Mouse (Mus musculus): ENCODE measurements around the gene Nlrp10.
A peak's percentile ranks its signal among the peaks of the same experiment; 100 is the strongest.

Gene Nlrp10

DNA sequence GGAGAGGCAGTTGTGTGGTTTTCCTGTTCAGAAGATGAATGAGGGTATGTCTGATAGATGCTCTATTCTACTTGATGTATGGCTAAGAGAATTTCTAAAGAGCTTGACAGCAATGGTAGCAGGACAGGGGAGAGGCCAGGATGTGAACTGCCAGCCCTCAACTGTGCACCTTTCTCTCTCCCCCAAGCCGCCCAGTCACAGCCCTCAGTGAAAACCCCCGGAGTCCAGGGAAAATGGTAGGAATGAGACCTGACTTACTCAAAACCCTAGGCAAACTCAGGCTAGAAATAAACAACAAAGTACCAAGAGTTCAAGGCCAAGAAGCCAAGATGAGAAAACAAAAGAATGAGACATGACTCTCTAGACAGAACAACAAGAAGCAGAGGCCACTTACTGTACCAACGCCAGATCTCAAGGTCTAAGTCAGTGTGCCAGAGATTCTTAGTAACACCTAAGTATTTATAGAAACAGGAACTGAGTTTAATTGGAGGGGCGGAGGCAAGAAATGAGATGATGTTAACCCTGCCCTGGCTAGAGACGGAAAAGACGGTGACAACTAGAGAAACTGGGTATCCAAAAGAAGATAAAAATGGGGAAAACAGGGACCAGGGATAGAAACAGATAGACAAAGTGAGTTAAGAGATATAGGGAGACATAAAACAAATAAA, at the start of gene Nlrp10:
Gene Nlrp10, minus strand, starts transcription at position 453 of the 668 bp plus-strand sequence.
- no peak for DNase-seq (ENCODE audit: low read depth, low spot score)

DNA sequence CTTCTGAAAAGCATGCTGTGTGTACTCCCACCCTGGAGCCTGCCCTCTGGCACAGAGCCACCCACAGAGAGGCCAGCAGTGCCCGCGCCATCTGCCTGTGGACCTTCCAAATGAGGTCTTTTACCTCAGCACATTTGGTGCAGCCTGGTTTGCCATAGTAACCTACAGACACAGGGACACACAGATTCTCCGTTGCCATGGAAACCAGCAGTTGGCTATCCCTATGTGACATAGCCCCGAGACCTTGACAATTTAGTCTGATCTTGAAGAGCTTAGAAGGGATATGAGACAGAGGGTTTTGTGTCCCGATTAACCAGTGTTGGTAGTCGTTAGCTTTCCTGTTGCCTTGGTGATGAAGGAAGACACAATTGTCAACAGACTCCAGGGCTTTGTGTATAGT, 42.3 kb upstream of the Nlrp10 start:
- DNase-seq (ENCODE audit: low read depth, low spot score): no peak

DNA sequence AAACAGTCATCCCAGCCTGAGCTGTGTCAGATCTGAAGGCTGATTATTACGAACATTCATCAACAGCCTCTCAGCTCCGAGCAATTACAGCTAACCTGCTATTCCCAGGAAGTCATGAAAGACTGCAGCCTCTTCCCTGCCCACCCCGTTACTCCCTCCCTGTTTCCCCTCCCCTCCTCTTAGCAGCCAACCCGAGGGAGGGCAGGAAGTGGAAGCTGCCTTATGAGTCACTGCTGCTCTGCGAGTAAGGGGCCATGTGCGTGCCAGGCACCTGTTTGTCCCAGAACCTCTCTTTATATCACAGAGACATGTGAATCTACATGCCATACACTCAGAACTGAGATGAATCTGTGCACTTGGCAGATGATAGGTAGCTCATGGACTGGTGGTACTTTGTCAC, 38.2 kb upstream of the Nlrp10 start:
- DNase-seq (ENCODE audit: low read depth, low spot score): no peak

DNA sequence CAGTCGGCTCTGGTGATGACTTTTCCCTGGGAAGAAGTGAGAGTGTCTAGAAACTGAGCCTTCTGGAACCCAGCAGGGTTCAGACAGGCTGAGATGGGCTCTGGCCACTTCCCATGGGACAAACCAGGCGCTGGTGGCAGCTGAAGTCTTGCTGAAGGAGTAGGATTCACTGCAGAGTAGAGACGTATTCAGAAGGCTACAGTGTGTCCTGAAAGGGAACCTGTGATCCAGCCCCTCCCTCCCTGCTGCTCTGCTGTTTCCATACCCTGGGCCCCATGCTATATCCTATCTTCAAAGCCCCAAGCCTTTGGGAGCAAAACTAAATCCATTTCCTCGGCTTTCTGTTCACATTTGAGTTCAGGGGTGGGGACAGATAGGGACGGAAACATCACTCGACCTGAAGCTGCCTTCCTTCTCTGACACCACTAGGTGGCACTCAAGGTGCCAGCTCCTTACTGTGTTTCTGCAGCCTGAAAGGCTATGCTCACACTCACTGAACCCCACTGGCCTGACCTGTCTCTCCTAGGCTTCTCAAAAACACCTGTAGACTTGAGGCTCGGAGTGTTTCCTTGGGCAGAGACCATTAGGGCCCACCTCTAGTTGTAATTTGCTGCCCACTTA, 36.9 kb upstream of the Nlrp10 start:
- DNase-seq (ENCODE audit: low read depth, low spot score): peak; percentile 47

DNA sequence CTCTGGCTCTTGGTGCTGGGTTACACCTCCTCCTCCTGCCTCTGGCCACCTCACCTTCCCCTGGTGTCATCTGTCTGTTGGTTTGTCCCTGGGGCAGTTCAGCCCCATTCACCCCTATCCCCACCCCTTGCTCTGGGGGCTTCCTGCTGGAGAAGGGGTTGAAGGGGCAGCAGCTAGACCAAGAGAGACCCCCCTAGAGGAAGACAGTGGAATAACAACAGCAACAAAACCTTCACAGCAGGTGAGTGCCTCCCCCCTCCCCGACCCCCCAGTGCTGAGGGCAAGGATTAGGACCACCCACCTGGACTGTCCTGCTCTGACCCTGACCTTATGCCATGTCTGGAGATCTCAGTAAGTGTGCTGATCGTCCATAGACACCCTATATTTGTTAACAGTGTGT, 36.0 kb upstream of the Nlrp10 start:
- no peak for DNase-seq (ENCODE audit: low read depth, low spot score)

DNA sequence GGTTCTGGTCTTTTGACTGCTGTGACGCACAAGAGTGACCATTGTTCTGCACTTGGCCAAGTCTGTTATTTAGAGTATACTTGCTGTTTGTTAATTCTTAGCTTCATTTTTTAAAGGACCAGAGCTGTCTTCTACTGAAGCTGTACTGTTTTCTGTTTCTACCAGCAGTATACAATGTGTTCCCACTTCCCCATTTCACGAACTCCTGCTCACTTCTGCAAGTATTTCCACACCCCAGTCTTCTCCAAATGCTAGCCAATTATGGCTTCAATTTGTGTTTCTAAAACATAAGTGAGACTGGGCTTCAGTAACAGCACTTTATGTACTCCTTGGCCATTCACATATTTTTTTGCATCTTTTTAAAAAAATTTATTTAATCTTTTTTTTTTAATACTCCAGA, 27.8 kb upstream of the Nlrp10 start:
- DNase-seq (ENCODE audit: low read depth, low spot score): no peak

DNA sequence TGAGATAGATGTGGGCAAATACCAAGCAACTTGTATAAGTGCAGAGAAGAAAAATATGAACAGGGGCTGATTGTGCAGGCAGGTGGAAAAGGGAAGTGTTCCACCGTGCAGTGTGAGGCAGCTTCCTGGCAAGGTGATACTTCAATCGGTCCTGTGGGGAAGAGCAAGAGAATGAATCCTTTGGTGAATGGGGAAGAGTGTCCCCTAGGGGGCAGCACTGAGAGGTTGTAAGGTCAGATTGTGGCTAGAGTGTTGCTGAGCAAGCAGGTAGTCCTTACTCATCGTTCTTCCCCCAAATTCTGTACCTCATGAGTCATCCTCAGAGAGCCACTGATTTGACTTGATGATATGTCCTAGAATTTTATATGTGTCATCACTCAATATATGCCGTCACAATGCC, 24.2 kb upstream of the Nlrp10 start:
- DNase-seq (ENCODE audit: low read depth, low spot score): peak; percentile 53

DNA sequence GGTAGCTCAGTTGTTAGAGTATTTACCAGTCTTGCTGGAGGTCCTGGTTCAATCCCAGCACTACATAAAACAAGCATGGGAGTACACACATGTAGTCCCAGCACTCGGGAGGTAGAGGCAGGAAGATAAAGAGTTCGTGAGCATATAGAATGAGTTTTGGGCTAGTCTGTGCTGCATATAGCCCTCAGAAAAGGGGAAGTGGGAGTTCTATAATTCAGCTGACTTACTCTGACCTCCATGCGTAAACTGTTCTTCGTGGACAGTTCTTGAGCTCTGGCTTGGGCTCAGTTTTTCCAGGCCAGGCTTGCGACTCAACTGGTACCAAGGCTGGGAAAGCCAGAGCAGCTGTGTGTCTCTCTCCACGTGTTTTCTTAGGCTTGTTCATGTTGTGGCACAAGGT, 22.8 kb upstream of the Nlrp10 start:
- DNase-seq (ENCODE audit: low read depth, low spot score): no peak

DNA sequence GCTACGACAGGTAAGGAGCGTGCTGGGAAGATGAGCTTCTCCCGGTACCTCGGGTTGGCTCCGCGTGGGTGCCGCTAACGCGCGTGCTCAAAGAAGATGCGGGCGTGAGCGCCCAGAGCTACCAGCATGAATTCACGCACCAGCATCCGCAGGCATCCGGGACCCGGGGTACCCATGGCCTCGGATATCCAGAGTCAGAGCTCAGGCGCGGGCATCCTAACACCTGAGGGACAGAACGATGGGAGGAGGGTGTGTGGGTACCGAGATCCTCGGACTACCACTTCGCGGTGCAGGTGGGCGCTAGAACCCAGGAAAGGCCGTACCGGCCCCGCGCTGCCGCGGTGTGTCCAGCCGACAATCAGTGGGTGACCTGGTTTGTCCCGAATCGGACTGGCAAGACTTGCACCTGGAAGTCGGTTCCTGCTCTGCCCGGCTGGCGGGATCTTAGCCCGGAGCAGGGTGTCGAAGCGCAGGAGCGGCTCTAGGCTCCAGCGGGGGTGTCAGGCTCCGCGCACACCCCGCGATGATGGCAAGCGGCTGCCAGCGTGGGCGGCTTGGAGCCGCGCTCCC, 20.9 kb upstream of the Nlrp10 start:
- peak; percentile 26 for DNase-seq (ENCODE audit: low read depth, low spot score)

DNA sequence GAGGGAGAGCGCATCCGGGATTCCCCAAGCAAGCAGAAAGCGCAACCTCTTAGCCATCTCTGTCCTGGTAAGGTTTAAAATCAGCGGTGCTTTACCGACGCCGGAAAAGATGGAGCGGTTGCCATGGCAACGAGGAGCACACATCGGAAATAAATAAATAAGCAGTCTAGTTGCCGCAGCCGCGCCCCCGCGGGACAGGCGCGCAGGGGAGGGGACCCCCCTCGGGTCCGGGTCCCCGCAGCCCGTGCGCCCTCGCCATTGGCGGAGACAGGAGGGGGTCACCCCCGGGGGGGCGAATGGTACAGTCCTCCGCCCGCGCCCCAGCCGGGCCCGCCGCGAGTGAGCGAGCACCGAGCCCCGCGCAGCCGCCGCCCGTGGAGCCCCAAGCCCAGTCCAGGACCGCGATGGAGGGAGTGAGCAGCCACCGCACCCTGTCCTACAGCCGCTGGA, 20.4 kb upstream of the Nlrp10 start, which contains the start of gene Tub:
Gene Tub, plus strand, starts transcription at position 27 of the 450 bp plus-strand sequence.
- DNase-seq (ENCODE audit: low read depth, low spot score): peak; percentile 88

DNA sequence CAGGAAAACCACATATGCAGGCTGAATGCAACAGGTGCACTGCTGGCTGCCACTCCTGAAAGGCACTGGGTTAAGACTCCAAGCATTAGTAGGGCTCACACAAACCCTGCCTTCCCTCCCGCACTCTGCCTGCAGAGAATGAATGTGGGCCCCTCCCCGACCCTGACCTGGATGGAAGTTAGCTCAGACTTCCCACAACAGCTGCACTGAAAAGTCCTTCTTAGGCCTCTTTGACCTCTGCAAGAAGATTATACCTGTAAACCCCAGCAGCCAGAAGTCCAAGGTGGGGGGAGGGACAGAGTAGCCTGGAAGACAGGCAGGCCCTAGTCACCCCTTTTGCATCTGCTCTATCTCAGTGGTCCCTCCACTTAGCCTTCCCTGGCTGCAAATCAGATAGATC, 19.3 kb upstream of the Nlrp10 start:
- no peak for DNase-seq (ENCODE audit: low read depth, low spot score)

DNA sequence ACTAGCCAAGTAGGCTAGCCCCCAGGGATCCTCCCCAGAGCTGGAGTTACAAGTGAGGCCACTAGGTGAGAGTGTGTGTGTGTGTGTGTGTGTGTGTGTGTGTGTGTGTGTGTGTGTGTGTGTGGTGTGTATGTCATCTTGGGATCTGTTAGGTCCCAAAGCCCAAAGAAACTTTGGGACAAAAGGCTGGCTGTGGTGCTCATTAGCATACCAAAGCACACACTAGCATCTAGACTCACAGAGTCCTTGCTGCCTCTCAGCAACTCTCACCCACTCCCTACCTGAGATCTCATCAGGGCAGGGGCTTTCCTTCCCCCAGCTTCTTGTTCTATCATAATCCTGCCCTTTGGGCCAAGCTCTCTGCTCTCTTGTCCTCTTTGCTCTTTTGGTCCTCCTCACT, 18.6 kb upstream of the Nlrp10 start:
- DNase-seq (ENCODE audit: low read depth, low spot score): no peak

DNA sequence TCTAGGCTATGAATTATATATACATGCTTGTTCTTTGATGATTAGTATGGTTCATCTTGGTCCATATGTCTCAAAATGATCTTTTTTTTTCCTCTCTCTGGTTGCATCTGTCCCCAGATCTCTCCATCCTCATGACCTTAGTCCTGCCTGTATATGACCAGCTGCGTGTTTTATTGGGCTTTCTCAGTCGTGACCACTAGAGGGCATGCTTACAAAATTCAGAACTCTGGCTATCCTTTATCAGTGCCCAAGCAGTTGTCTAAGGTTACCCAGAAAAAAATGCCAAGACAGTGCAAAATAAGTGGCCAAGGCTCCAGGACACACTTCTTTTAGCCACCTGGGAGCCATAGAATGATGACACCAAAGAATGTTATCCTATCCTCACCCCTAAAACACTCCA, 14.0 kb upstream of the Nlrp10 start:
- DNase-seq (ENCODE audit: low read depth, low spot score): peak; percentile 53

DNA sequence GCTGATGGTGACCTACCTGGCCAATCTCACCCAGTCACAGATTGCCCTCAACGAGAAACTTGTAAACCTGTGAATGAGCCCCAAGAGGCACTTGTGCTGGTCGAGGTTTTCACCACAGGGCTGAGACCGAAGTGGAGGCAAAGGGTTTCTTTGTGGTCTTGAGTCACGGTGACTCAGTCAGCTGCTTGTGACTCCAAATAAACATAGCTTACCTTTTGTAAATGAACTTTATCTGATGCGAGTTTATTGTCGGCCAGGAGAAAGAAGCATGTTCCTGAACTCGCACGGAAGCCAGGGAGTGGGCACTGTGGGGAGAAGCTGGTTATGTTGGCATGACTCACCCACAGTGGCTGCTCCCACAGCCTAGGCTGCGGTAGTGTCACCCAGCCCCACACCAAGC, 11.5 kb upstream of the Nlrp10 start:
- DNase-seq (ENCODE audit: low read depth, low spot score): no peak

DNA sequence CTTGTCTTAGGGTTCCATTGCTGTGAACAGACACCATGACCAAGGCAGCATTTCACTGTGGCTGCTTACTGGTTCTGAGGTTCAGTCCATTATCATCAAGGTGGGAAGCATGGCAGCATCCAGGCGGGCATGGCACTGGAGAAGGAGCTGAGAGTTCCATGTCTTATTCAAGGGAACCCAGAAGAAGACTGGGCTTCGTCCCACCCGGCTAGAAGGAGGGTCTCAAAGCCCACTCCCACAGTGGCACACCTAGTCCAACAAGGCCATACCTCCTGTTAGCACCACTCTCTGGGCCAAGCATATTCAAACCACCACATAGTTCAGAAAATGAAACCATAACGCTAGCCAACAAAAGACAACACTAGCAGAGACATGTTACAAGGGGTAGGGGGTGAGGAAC, 6.6 kb upstream of the Nlrp10 start:
- no peak for DNase-seq (ENCODE audit: low read depth, low spot score)

DNA sequence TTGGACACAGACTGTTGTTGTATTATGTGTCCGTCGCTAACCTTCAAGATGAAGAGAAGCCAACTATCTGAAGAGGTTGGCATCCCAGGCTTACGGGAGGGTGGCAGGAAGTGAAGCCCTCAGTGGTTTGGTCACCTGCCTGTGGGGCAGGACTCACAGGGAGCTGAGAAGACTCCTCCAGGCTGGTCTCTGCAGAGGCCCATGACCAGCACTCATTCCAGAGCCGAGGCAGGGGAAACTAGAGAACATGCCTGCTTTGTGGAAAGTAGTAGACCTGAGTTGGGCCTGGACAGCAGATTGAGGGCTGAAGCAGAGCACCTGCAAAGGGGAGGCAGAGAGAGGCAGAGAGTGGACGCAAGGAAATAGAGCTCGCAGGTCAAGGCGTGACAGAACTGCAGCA, 5.4 kb upstream of the Nlrp10 start:
- DNase-seq (ENCODE audit: low read depth, low spot score): no peak

DNA sequence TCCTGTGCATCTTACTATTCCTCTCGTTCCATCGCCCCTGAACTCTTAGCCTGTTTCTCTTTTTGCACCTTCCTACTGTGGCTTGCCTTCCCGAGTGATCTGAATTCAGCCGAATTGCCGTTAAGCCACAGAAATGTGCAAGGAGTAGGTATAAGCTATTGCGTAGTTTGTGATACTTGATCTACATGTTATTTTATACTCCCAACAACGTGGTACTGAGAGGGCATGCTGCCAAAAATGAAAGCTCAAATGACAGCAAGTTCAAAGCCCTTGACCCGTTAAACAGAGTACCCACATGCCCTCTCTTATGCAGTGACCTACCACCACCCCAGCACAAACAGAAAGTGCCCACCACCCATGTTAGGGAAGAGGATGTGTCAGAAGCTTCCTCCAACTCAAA, 4.9 kb upstream of the Nlrp10 start:
- no peak for DNase-seq (ENCODE audit: low read depth, low spot score)

DNA sequence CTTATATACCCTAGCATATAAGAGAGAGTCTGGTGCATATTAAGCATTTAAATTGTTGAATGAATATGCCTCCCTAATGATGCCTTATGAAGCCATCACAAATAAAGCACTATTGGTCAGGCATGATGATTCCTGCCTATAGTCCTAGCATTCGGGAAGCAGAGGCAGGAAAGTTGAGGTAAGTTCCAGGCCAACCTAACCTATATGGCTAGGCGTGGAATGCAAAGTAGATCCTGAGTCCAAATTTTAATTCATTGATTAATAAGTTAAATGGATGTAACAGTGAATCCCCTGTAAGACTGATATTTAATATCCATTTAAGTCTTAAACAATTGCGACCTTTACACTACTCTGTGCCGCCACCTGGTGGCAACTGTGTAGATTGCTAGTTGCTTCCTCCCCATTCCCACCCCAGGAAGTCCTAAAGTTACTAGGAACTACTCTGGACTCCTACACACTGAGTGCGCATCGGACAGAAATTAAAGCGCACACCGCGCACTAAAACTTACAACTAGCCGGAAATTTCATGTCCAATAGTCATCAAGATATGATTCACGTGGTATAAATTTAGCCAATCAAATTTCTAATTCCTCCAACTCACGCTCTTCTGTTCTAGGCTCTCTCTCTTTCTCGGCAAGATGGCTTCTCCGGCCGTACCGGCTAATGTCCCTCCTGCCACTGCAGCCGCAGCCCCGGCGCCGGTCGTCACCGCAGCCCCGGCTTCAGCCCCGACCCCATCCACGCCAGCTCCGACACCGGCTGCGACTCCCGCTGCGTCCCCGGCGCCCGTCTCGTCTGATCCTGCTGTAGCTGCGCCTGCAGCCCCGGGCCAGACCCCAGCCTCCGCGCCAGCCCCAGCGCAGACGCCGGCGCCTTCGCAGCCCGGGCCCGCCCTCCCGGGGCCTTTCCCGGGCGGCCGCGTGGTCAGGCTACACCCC, 4.1 kb upstream of the Nlrp10 start, which contains the start of gene Eif3f:
Gene Eif3f, plus strand, starts transcription at position 624 of the 938 bp plus-strand sequence.
- DNase-seq (ENCODE audit: low read depth, low spot score): peak; percentile 99

DNA sequence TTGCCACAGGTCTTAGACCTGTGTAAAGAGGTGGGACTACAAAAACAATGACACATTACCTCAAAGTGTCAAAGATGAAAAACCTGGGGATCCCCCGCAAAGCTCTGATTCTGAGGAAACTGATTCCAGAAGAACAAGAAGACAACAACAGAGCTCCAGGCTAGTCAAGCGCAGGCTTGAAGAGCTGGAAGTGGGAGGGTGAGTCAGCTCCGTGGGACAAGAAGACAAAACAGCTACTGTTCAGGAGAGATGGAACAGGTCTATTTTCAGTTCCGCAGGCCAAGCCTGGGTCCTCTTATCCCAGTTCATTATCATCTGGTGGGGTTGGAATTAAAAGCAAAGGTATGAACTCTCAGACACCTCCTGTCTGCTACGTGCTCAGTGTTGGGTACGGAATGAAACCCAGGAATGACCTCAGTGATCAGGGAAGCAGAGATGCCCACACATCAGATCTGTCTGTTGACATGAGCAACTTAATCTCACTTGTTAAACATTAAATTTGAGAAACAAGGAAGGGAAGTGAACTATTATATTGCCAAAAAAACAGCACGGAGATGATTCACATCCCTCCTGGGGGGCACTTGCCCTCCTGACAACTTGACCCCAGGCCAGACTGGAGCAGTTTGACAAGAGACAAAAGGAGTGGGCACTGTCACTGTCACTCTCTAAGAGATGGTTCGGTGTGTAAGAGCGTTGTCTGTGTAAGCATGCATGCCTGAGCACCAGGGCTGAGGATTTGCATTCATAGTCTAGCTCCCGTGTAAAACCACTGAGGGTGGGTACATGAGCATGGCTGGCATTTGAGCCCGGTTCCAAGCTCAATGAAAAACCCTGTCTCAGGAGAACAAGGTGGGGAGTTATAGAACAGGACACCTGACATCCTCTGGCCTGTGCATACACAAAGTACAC, 1.4 kb downstream of the Nlrp10 start:
- no peak for DNase-seq (ENCODE audit: low read depth, low spot score)

DNA sequence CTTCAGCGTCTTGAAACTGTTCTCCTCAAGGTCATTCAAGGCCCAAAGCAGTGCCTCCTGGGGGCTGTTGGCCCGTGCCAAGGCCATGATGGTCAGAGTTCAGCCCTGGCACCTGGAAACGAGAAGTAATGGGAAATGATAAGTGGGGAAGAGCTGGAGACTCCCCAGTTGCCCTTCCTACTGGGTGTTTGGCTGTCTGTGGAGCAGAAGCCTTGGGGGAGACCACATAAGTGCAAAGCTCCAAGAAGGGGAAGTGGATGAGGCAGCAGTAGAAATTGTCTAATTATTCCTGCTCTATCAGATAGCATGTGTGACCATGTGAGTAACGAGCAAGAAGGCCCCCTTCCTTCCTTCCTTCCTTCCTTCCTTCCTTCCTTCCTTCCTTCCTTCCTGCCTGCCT, 2.9 kb downstream of the Nlrp10 start:
- DNase-seq (ENCODE audit: low read depth, low spot score): no peak

DNA sequence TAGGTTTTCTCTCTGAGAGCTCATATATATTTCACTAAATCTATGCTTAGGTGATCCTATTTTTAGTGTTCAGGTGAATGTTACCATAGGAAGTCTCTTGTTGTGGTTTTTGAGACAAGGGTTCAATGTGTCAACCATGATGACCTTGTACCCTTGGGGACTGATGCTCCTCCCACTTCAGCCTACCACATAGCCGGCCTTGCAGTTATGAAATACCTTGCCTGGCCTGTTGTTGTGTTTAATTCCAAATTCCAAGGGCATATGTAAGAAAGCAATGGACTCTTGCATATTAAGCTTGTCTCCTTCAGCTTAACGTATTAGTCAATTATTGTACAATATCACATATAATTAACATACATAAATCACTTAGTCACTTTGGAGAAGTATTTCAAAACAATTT, 26.0 kb downstream of the Nlrp10 start:
- no peak for DNase-seq (ENCODE audit: low read depth, low spot score)
